Mouse (Mus musculus) bone marrow, adult 2 months (tissue): ENCODE data around the gene Bckdhb.

ENCODE experiments used
- CTCF ChIP-seq: fragments of 200-500 bp; IDR thresholded peaks from 2 replicates; pipeline ENCODE4 v1.5.1; 2011; ENCODE audit warnings: low read length, control low read depth; ENCODE audit not compliant: control insufficient read depth, insufficient read depth
- POLR2A ChIP-seq: fragments of 200-500 bp; IDR thresholded peaks from 2 replicates; pipeline ENCODE4 v1.6.1; 2011; ENCODE audit warnings: low read depth, mild to moderate bottlenecking, control low read depth, low read length, borderline replicate concordance; ENCODE audit not compliant: control insufficient read depth

- TF ChIP-seq CTCF (no peak), POLR2A (no peak)
Measured at GRCm38 (mm10) chr9:83940537-83941363, 15.8 kb downstream of the Bckdhb start.
